Mouse (Mus musculus): ENCODE measurements at regions not wholly inside any gene's neighbourhood (a gene's known extent, or its start where the extent isn't known, plus 50 kb on each side); places are given as distances from the start of the nearest gene placed in this dataset.

GRCm38 (mm10) chr14:120146908-120147770 lies 104.9 kb upstream of the Oxgr1 start:
- DNase-seq (ENCODE audit: low spot score in 2 of 2), result peak; percentile 29 to 39

DNA sequence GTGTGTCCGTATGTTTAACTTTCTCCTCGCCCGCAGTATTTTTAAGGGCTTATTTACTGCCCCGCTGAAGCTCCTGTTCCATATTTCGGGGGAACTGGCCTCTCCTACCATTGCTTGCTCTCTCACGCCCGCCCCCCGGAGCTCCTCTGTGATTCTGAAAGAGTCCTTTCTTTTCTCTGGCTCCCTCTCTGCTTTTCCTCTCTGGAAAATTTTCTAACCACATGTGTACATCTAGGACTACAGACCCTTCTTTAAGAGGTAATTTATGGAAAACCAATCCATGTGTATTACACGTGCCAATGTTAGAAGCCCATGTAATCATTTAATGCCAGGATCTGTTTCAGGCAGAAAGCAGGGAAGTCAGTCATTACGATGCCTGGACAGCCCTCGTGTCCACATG lies 106.6 kb upstream of the Oxgr1 start:
- no peak for DNase-seq (ENCODE audit: low spot score in 2 of 2)

- no peak for DNase-seq (ENCODE audit: low spot score in 2 of 2)
Measured at GRCm38 (mm10) chr14:120149341-120149741, 107.1 kb upstream of the Oxgr1 start.

DNA sequence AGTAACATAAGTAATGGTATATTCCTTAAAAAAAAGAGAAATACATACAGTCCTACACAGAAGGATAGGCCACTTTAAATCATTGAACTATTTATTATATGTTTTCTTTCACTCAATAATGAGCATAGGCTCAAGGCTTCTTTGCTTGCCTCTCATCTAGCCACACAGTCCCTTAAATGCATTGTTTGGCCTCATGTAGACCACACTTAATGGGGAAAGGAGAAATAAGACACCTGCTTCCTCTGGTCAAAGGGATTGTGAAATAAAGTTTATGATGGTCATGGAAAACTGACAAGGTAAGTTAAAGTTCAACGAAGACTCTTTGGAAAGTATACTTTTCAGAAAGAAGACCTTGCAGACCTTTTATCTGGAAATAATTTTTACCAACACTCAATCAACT lies 108.4 kb upstream of the Oxgr1 start:
- no peak for DNase-seq (ENCODE audit: low spot score in 2 of 2)

- DNase-seq (ENCODE audit: low spot score in 2 of 2), result no peak
Measured at GRCm38 (mm10) chr14:120154413-120154812, 112.2 kb upstream of the Oxgr1 start.

- DNase-seq (ENCODE audit: low spot score in 2 of 2), result no peak
Measured at GRCm38 (mm10) chr14:120164184-120164583, 111.3 kb upstream of the Mbnl2 start.

- no peak for DNase-seq (ENCODE audit: low spot score in 2 of 2)
Measured at GRCm38 (mm10) chr14:120165496-120166045, 109.9 kb upstream of the Mbnl2 start.

- no peak for DNase-seq (ENCODE audit: low spot score in 2 of 2)
Measured at GRCm38 (mm10) chr14:120170733-120171132, 104.7 kb upstream of the Mbnl2 start.

DNA sequence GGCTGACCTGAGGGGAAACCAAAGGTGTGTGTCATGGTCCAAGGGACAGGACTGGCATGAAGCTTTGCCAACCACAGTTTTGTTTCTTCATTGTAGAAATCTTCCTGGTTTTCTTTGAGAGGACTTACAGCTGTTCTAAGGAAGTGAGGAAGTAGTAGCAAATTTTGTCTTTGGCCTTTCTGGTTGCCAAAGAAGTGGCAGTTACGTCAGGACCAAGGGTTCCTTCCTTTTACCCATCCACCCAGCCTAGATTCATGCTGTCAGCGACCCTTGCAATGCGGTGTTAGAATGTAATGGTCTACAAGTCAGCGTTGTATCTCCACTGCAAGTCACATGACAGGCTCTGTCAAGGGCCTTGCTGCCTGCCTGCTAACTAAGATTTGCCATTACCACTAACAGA lies 103.4 kb upstream of the Mbnl2 start:
- DNase-seq (ENCODE audit: low spot score in 2 of 2), result no peak

DNA sequence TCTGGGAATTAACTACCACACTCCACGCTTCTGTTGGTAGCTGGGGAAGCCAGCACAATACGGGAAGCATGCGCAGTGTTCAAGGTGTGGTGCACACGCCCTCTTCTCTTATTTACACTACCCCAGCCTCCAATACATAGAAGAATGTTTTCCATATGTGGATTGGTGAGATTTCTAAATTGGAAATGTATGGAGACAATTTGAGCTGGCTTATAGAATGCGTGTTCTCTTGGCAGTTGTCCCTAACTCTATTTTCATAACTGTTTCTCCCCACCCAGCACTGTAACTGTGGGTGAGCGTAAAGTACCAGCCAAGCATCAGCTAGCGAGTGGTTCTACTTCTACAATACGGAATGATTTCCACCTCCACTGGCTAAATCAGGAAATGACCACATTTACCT lies 102.6 kb upstream of the Mbnl2 start:
- DNase-seq (ENCODE audit: low spot score in 2 of 2), result no peak

- no peak for DNase-seq (ENCODE audit: low spot score in 2 of 2)
Measured at GRCm38 (mm10) chr14:120174615-120175014, 100.9 kb upstream of the Mbnl2 start.

DNA sequence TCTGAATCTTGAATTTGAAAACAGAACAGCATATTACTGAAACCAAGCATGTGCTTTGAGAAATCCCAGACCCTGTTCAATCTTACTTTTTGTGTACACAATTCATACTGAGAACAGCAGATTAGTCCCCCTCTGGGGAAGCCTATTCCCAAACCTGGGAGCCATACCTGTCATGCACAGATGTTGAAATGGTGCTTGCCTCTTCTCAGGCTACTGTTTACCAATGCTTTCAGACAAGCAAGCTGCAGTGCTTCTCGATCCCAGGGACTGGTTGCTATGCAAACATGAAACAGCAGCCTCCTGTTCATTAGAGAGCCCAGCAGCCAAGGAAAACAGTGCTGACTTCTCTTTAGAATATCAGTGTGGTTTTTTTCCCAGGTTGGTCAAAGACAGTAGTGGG lies 80.3 kb upstream of the Mbnl2 start:
- DNase-seq (ENCODE audit: low spot score in 2 of 2), result no peak

DNA sequence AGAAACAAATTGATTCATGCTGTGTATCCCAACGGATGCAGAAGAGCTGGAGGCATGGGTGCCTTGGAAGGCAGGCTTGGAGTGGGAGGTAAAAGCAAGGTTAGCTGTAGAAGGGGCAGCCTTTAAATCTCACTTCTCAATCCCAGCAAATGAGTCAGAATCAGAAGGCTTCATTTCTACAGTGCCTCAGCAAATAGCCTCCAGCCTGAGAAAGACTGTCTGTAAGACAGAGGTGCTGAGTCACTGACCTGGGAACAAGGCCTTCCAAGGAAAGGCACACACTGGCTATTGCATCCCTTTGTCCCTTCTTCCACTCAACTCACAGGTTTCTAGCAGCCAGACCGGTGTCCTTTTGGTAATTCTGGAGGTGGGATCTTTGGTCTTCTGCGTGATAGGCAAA lies 63.7 kb upstream of the Mbnl2 start:
- DNase-seq (ENCODE audit: low spot score in 2 of 2), result no peak

DNA sequence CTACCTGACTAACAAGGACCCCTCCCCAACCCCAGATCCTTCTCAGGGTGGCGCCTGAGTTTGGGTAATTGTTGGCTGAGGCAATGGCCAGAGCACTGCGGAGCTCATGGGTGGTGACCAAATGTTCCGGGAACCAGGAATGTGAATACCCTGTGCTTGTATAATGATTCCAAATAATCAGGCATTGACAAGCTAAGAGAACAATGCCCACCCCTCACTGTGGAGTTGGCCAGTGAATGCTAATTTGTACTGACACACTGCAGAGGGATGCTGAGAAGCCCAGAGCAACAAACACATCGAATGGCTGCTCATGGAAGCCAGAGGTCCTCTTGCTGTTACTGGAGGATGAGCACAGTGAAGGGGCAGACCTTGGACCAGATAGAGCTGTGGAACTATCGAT lies 62.8 kb upstream of the Mbnl2 start:
- no peak for DNase-seq (ENCODE audit: low spot score in 2 of 2)

DNA sequence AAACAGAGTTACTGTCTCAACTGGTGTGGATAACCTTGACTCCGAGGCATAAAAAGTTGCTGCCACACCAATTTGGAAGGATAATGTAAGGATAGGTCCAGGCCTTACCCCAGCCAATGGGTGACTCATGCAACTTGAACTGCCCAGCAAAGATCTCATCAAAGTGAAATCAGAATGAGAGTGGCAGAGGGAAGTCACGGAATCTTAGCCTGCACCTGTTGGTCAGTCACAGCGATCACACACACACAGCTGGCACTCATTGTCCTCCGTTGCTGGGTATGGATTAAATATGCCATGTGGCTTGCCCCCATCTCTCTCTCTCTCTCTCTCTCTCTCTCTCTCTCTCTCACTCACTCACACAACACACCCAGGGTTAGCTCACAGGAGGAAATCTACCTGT lies 56.2 kb upstream of the Mbnl2 start:
- DNase-seq (ENCODE audit: low spot score in 2 of 2), result no peak

DNA sequence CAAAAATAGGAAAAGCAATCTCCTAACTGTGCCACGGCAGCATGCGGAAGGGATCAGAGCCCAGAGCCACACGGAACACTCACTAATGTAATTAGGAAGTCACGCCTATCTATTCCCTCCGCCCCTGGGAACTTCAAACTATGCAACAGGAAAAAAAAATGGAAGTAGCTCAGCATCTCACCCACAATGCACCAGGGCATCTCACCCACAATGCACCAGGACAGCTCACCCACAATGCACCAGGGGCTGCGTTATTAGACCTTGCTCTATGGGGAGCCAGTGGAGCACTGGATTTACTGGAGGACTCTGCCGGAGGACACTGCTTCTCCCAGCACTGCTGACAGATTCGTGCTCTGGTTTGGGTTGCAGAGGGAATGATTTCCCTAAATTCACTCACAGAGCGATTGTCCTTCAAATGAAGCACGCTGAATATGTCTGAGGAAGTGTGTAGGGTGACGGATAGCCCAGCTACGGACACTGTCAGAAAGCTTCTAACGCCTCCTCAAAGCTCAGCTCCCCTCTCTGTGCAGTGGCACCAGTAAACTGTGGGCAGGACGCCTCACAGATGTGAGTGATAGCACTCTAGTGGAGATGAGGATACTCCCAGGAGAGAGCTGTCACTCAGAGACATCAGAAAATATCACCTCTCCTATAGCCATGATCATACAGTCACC lies 51.8 kb upstream of the Mbnl2 start:
- DNase-seq (ENCODE audit: low spot score in 2 of 2), result no peak

GRCm38 (mm10) chr14:120224202-120224846 lies 51.1 kb upstream of the Mbnl2 start:
- DNase-seq (ENCODE audit: low spot score in 2 of 2), result peak in 1 of 2 experiments; percentile 13

GRCm38 (mm10) chr14:120225657-120226056 lies 49.8 kb upstream of the Mbnl2 start:
- DNase-seq (ENCODE audit: low spot score in 2 of 2), result no peak

All from heart, adult 9 months (tissue).